Mouse (Mus musculus): ENCODE measurements at regions not wholly inside any gene's neighbourhood (a gene's known extent, or its start where the extent isn't known, plus 50 kb on each side); places are given as distances from the start of the nearest gene placed in this dataset.
A peak's percentile ranks its signal among the peaks of the same experiment; 100 is the strongest.

DNA sequence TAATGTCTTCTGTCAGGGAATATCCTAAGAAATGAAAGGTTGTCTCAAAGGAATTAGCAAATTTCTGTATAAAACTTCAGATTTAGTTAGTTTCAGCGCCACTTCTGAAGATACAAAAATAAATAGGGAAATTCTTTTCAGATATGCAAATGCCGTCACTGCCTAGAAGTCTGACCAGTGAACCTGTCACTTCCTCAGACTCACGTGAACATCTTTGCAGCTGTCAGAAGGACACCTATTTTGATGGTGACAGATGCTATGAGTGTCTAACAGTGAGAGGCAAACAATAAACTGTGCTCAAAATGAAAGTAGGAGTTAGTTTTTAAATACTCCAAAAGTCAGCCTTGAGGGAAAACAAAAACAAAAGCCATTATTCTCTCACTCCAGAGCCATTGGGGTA is 57.5 kb upstream of the Igf1r start:
- DNase-seq (ENCODE audit: low spot score), result no peak

DNA sequence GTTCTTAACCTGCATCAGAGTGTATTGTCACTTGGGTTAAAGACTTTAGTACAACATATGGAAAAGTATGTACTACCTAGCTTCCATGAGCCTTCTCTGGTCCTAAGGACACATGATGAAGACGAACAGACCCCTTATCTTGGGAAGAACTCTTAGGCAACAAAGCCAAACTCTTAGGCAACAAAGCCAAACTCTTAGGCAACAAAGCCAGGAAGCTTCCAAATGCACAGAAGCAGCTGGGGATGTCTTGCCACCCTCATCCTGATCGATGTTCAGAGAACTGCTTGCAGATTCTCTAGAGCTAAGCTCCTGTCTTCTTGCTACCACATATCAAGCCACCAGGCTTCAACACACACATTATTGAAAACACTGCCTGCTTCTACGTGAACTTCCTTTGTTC is 59.7 kb upstream of the Igf1r start:
- DNase-seq (ENCODE audit: low spot score), result no peak

DNA sequence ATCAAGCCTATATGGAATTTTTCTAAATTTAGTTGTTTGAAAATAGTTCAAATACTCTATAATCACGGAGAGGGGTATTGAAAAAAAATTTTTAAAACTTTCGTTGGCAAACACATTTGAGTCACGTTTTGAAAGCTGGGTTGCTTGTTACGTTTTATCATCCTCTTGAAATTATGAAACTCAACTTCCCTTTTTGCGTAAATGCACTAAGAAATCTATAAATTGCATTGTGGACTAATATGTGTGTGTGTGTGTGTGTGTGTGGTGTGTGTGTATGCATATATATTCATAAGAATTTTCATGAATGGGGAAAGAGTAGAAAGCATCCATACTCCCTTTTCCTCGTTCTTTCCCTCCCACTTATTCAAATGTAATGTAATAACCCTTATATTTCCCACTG is 69.6 kb upstream of the Igf1r start:
- no peak for DNase-seq (ENCODE audit: low spot score)

DNA sequence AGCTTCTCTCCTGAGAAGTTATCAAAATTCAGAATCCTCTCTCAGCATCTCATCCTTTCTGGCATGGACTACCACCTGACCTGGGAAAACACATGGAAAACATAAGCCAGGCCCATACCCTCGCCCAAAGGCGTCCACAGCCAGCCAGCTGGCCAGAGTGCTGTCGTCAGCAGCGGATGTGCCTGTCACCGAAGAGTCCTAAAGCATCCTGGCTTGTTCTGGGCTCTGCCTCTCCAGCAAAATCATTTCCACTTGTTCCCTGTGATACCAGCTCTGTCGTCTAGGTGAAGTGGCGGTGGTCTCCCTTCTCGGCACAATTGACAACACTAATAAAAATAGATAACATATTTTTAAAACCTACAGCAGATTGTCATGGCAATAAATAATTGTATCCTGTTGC is 70.0 kb upstream of the Igf1r start:
- no peak for DNase-seq (ENCODE audit: low spot score)

DNA sequence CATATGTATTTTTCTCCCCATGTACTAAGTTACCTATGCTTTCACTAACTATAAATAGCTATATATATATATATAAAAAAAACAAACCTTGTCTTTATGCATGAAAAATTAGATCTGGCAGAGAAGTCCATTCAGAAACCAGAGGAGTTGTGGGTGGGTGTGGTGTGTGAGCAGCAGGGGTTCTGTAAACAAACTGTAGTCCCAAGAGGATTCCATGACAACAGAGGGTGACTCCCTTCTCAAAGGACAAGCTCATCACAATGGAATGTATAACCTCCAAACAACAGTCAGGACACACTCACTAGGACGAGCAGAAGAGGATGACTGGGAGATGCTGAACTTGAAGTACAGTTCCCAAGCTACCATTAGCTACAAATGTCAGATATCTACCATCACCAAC is 74.4 kb upstream of the Igf1r start:
- DNase-seq (ENCODE audit: low spot score), result no peak

DNA sequence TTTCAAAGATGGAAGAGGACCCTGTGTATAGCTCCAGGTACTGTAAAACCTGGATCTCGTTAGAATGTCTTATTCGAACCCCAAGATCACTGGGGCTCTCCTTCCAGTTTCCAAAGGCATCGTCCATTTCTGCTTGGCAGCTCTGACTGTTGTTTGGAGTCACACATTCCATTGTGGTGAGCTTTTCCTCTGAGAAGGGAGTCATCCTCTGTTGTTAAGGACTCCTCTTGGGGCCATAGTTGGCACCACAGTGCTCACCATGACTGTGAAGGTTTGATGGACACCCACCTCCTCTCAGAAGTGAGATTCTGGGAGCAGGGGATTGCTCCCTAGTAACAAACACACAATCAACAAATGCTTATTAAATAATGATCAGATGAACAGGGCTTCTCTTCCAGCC is 75.0 kb upstream of the Igf1r start:
- DNase-seq (ENCODE audit: low spot score), result no peak

DNA sequence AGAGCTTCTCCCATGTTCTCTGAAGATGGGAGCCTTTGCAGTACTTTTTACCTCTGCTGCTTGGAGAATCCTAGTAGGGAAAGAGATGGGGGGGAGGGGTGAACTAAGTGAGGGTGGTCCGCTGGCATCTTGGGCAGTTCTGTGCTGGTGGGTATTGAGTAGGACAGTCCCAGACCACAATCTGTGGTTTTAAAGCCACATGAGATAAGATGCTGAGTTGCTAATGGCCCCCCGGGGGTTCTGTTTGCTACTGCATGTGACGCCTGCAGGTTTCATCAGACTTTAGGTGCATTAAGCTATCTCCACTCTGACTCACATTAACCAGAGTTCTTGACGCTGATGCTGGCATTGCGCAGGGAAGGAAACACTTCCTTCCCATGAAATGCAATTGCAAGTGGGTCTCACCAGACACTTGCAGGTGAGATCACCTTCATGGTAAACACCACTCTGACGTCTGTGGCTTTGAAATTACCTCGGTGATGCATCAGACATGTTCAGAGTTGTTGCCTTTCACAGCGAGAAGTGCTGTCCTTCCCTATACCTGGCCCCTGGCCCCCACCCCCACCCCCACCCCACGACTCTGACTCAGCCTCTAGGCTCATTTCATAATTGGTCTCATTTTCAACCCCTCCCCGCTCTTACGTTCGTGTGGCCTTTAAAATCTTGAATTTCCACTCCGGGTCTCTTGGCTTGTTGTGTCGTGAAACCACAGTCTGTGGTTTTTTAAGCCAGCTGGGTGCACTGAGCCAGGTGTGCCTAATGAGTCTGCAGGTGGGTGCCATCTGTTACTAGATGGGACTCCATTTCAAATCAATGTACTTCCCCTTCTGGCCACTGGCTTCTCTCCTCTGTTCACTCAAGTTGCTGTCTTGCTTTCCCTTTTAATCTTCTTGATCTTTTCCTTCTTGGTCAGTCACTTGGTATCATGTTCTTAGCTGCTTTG is 94.8 kb upstream of the Synm start:
- no peak for DNase-seq (ENCODE audit: low spot score)

DNA sequence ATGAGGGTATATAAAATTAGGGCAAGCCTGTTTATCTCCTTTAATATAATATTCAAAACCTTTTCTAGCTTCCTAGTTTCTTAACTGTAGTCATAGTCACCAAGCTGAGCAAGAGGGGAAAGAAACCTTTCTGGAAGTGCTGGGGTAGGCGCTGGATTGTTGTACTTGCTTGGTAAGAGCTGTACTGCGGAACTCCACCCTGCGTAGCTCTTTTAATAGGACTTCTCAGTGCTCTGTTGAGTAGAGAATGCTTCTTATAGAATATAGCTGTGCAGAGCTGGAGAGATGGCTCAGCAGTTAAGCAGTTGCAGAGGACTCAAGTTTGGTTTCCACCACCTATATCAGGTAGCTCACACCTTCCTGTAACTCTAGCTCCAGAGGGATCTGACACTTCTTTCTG is 93.3 kb upstream of the Synm start:
- no peak for DNase-seq (ENCODE audit: low spot score)

DNA sequence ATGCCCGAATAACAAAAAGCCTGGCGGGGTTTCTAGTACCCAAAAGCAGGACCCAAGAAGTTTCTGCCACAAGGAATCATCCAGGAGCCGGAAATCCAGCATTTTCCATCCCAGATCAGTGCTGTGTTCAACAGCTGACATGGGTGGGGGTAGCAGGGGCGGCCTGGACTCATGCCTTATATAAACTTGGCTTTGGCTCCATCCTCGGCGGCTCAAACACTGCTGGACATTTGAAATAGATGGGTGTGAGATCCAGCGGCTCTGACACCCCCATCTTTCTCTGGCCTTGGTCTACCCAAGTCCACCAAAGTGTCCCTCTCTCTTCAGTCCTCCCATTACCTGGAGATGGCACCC is 89.9 kb upstream of the Synm start:
- no peak for DNase-seq (ENCODE audit: low spot score)

DNA sequence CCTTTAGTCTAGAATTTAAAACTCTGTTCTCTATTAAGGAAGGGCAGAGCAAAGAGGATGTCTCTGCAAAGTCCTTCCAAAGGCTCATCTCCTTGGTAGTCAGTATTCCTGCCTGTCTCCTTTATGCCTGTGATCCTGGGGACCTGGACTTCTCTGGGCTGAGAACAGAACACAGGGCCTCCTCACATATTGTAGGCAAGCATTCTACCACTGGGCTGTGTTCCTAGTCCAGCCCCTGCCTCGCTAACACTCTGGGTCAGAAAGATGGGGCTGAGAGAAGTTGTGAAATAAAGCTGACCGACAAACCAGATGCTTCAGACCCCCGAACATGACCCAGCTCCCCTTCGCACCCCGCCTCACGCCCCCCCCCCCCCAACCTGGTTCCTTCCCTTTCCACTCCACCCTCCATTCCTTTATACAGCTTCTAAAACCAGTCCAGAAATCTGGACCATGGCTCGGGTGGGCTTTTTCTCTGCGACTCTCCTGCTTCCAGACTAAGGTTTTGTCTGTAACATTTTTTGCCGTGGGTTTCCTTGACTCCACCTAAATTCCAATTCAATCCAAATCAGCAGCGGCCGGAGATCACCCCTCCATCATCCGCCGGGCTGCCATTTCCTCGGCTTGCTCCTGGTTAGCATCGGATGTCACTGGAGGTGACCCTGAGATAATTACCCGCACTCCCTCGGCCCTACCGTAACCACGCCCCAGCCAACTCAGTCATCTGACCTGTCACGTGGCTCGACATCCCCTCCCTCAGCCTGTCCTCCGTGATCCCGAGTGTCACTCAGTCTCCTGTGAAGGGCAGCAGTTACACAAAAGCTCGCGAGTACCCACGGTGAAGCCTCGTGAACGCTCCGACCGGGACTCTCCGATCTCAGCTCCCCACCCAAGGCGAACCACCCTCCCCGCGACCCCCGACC is 89.3 kb upstream of the Synm start:
- peak; percentile 44 for DNase-seq (ENCODE audit: low spot score)

DNA sequence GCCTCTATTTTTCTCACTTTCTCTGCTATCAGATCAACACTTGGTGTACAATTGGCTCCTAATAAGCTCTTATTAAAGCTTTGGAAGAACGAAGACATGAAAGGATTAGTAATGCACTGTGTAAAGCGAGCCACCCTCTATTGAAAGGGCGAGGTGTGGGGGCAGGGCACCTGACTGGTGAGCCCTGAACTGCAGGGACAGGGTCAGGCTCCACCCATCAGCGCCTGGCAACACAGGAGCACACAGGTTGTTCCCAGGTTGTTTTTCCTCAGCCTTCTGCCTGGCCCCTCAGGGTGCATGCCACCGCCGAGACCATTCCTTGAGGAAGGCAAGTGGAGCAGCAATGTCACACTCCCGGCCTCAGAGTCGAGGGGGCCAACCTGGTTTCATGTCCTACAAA is 87.3 kb upstream of the Synm start:
- no peak for DNase-seq (ENCODE audit: low spot score)

DNA sequence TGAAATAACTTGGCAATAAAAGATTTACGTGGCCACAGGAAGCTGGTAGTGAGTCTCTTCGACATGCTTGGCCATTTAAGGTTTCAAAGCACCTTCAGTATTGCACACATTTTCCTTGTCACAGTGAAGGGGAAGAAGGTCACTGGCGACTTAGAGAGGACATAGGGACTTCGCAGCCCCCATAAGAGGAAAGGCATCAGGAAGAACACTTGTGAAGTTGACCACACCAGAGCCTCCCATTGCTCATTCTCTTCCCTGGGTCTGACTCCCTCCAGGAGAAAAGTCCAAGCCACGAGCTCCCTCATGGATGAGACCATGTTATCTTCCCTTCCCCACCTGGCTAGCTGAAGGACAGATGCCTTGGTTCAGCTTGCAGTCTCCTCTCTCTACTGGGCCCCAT is 77.4 kb upstream of the Synm start:
- no peak for DNase-seq (ENCODE audit: low spot score)

DNA sequence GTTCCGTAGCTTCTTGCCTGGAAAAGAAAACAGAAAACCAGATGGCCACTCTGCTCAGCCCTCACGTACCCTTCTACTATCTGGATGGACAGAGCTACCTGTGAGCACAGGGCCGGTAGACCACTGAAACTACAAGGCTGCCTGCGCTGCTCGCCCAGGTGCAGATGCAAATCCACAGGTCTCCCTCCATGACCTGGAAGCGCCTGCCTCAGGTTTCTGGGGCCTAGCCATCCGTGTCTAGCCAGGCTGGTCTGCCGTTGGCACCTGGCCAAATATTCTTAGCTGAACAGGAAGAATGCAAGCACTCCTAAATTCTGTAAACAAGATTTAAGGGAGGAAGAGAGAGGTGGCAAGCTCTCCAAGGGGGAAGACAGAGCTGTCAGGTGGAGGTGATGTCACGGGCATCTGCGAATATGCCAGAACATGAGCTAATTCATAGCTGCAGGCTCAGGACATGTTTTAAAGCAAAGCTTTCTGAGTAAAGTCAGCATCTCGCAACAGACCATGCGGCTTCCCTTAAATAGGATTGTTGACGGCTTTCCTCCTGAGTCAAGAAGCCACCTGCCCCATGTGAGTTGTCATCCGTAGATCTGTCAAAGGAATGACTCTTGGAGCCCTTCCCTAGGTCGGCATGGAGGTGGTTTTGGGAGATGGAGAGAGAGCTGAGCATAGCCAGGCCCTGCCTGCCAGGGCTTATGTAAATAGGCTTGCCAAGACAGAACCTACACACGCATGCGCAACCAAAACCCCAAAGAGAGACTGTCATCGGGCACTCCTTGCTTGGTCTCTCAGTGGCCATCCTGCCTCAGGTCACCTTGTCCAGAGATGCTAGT is 76.8 kb upstream of the Synm start:
- DNase-seq (ENCODE audit: low spot score), result no peak

DNA sequence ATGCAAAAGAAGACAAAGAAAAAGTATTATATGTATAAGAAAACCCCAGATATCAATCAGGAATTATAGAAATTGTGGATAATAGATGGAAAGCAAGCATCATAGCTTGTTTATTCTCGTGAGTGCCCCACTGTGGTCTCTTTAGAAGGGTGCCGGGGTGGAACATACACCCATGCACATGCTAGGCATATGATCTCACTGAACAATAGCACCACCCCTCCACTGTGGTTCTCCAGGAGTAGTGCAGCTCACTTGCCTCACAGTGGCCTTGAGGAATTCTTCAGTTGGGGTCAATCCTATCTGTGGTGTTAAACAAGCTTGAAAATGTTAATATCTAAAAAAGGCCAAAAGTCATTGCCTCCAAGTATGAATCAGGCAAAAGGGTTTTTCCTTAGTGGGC is 72.2 kb upstream of the Synm start:
- no peak for DNase-seq (ENCODE audit: low spot score)

DNA sequence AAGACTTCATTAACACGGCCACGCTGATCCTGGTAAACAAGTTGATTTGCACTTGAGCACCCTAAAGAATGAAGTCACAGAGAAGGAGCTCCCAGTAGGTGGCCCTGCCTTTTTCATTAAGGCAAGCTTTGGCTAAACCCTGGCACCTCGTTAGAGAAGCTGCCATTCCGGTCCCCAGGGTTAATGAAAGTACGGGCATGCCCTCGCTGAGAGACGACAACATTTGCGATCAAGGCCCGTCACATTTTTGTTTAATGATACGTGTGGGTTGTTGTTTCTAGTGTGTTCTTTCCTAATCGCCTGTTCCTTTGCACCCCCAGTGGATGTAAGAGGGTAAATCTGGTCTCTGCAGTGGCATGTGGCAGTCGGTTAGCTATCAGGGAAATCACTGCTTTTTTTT is 67.8 kb upstream of the Synm start:
- no peak for DNase-seq (ENCODE audit: low spot score)

DNA sequence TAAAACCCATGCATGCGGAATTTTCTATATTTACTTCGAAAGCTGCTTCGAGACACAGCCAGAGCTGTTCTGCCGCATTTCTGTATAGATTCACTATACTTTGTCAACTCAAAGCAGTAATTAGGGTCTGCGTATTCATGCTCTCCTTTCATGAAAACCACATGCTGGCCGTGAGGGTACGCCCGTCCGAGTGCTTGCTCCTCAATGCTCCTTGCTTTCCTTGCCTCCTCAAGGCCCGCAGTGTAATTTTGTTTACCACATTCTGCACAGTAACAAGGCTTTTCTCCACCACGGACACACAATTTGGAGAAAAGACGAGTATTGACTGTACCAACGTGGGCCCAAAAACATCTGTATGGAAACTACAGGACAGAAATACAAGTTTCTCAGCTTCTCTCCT is 67.4 kb upstream of the Synm start:
- DNase-seq (ENCODE audit: low spot score), result no peak

DNA sequence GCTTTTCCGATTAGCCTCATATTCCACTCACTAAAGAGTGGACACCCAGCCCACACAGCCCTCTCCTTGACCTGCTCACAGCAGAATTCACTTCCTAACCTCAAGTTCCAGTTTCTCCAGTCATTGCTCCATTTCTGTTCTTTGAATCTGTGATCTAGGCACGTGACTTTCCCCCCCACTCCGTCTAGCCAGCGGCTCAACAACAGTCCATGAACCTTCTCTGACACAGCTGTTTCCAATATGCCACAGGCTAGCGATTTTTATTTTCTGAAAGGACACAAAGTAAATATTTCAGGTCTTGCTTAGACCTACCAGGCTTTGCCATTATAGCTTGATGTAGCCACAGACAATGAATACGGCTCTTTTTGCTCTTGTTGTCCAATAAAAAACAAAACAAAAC is 66.8 kb upstream of the Synm start:
- DNase-seq (ENCODE audit: low spot score), result no peak

DNA sequence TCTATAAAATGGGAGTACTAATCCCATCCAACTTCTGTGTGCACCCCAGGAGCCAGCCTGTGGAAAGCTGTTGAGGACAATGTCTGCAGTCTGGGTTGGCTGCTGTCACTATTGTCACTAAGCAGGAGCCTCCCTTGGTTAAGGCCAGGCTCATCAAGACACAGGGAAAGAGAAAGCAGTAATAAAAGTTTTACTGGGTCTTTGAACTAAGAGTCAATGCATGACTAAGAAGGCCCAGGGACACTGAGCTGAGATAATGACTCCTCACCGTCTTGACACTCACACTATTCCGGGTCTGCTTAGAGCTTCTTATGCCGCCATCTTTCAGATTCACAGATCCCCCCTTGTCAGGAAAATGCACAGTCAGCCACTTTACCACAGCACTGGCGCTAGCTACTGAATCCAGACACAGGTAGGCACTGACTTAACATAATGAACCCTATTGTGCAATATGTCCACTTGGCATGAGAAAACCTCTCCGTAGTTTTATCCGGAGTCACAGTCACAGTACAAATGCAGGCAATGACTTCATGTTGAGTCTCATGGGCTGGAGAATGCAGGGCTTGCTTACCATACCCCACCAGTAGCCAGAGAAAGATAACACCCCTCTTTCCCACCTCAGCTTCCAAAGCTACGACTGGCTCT is 66.2 kb upstream of the Synm start:
- no peak for DNase-seq (ENCODE audit: low spot score)

DNA sequence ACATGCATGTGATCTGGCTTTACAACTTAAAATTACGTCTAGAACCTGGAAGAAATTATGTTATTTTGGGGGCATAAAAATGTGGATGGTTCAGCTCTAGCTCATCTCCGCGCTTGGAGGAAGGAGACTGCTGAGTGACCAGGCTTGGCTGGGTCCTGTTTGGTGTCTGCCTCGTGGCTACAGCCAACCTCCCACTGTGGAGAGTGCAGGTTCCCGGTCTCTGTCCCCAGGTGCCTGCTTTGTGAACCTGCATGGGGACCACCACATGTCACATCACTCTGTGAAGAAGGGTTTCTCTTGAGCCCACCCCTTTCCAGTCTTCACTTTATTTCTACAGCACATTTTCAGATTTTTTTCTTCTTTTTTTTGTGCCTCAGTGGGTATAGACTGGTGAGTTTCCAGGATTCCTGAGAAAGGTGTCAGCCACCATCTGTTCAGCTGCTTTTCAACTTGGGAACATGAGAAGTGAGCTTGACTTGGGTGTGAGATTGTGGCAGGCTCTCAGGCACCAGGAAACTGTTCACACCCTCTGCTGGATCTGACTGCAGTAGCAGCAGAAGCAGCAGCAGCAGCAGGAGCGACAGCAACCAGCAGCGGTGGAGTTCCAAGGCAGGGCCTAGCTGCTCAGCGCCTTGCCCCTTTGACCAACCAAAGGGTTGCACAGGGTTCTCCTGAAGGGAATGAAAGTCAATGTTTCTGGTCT is 64.6 kb upstream of the Synm start:
- no peak for DNase-seq (ENCODE audit: low spot score)

DNA sequence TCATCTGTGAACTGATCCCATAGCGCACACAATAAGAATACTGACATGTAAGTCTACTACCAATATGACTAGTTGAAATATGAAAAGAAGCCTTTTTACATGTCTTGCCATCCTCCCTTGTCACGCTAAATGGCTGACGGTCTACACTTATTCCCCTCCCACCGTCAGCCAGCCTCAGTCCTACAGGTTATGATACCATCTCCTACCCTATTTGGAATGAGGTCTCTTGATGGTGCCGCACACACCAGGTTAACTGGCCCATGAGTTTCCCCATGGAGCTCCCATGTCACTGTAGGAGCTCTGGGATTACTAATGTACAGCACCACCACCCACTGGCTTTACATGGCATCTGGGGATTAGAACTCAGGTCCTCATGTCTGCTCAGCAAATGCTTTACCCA is 60.0 kb upstream of the Synm start:
- DNase-seq (ENCODE audit: low spot score), result no peak

DNA sequence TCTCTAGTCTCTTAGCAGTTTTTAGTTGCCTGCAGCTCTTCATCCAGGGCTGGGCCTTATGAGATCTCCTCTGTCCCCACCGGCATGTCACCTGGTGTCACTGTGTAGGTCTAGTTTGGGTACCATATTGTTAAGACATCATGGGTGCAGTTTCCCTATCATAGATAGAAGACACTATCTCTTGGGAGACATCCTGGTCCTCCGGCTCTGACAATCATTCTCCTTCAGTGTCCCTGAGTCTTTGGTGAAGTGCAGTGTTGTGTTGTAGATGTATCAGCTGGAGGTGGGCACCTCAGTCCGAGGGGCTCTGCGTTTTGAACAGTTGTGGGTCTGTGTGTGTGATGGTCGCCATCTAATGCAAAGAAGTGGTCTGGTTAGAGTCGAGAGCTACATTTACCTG is 58.0 kb upstream of the Synm start:
- DNase-seq (ENCODE audit: low spot score), result no peak

All from ovary, postnatal 36 days (tissue).